Mouse (Mus musculus) liver, embryonic 15.5 days (tissue): ENCODE data around the gene Proser1. TPM values are rescaled to one million over a fixed set of nuclear protein-coding genes. Genes with fewer than 3 reads are reported as not detected.

ENCODE experiments used
- ATAC-seq: fragments of 200-750 bp; cut with Nextera tagmentation; 2 replicates; pipeline ENCODE4 v1.8.0; 2017; ENCODE audit warnings: moderate number of reproducible peaks, mild to moderate bottlenecking, moderate library complexity; ENCODE audit not compliant: insufficient read depth
- H3K27ac ChIP-seq: fragments of 300-500 bp; sonication (generic); replicated peaks from 2 replicates; pipeline ENCODE4 v1.5.1; 2015; ENCODE audit warnings: mild to moderate bottlenecking, inconsistent platforms
- H3K27me3 ChIP-seq: fragments of 300-500 bp; sonication (generic); 2 replicates; pipeline ENCODE4 v1.6.1; 2015; ENCODE audit warnings: mild to moderate bottlenecking, inconsistent platforms
- H3K36me3 ChIP-seq: fragments of 300-500 bp; sonication (generic); replicated peaks from 2 replicates; pipeline ENCODE4 v1.6.1; 2015; ENCODE audit warnings: moderate library complexity, mild to moderate bottlenecking, inconsistent platforms
- H3K4me1 ChIP-seq: fragments of 300-500 bp; sonication (generic); replicated peaks from 2 replicates; pipeline ENCODE4 v1.6.1; 2015; ENCODE audit warnings: inconsistent platforms
- H3K4me2 ChIP-seq: fragments of 300-500 bp; sonication (generic); 2 replicates; pipeline ENCODE4 v1.6.1; 2015; ENCODE audit warnings: moderate library complexity, mild to moderate bottlenecking, inconsistent platforms
- H3K4me3 ChIP-seq: fragments of 300-500 bp; sonication (generic); replicated peaks from 2 replicates; pipeline ENCODE4 v1.5.1; 2015; ENCODE audit warnings: mild to moderate bottlenecking, inconsistent platforms
- H3K9ac ChIP-seq: fragments of 300-500 bp; sonication (generic); 2 replicates; pipeline ENCODE4 v1.6.1; 2015; ENCODE audit warnings: moderate library complexity, mild to moderate bottlenecking, inconsistent platforms
- H3K9me3 ChIP-seq: fragments of 300-500 bp; sonication (generic); replicated peaks from 2 replicates; pipeline ENCODE4 v1.6.1; 2016; ENCODE audit warnings: inconsistent platforms
- whole genome bisulfite sequencing: fragments of 180-500 bp; shearing (Covaris S2); methylation state at CpG from one replicate; pipeline ENCODE4 v1.1.7; 2015; ENCODE audit warnings: mixed read lengths; ENCODE audit not compliant: insufficient replicate concordance; 5-methylcytosine and 5-hydroxymethylcytosine counted together
- polyA plus RNA-seq: library from polyadenylated mRNA; unstranded; fragments of >200 nt; fragmentation: Nextera tagmentation; extraction: Ambion mirVana; gene quantifications from 2 replicates; pipeline ENCODE4 v1.2.1, GENCODE M21; 2015

The Proser1 gene
- 3.4 and 3.5 TPM in 2 replicates for polyA plus RNA-seq

DNA sequence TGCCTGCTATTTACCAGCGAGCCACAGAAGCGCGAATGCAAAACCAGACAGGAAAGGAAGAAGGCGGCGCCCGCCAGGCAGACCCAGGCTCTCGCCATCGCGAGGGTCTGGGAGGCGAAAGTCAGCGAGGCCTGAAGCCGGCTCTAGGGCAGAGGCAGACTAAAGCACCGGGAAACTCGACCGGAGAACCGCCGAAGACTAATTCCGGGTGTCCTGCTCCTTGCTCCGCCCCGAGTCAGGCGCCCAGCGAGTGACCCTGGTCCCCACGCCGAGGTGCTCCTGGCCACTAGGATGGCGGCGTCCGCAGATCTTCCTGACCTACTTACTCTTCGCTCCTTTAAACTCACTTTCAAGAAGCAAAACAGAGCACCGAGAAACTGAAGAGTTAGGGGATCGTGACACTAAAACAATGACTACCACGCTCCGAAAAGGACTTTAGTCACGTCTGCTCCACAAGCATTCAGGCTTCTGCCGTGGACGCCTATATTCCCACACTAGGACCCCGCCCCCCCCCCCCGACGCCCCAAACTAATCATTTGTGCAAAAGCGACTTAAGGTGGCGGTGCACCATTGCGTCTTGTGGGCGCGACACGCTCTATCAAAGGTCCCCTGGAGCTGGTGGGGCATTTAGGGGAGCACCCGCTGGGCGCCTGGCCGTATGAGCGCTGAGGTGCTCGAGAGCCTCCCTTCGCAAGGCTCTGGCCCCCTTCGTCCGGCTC, at the start of gene Proser1, which contains the start of gene Nhlrc3:
TSS of gene Proser1 (plus strand) at position 621 of the 719 bp plus-strand sequence.
TSS of gene Nhlrc3 (minus strand) at position 287 of the 719 bp plus-strand sequence.
- Histone ChIP-seq H3K27me3 (no peaks in the 10 kb centered on the region), H3K4me3 (peak within 1 kb of the TSS; percentile 97), H3K36me3 (0 out of 2 replicates have a peak, but pooled peaks cover 12% of the 10 kb centered on the region), H3K9me3 (no peaks in the 10 kb centered on the region), H3K4me1 (peaks cover 32% of the 10 kb centered on the region), H3K27ac (peak within 1 kb of the TSS; percentile 83), H3K4me2 (peak within 1 kb of the TSS; percentile 79), H3K9ac (peak within 1 kb of the TSS; percentile 80)
- under 1% methylated on average over 52 of the region's 52 CpGs for WGBS
- peak; percentile 93 for ATAC-seq

DNA sequence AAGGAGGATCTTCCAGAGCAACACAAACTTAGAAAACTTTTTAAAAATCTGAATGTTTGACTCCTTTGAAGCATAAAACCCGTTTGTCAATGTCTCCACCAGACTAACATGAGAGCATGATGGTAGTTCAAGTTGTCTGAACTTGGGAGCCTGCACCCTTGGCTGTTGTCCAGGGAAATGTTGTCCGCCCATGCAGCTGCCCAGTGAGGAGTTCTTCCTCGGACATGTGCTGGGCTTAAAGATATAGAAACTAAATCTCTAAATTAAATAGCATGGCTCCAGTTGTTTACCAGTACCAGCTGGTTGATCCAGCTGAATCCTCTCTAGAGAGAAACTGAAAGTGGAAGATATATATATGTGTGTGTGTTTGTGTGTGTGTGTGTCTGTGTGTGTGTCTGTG, 49.5 kb upstream of the Proser1 start:
- H3K27me3 ChIP-seq = no peaks in the 10 kb centered on the region
- H3K27ac ChIP-seq = no peak overlapping the region
- H3K4me3 ChIP-seq = no peak overlapping the region
- H3K36me3 ChIP-seq = no peaks in the 10 kb centered on the region
- H3K4me2 ChIP-seq = no peak overlapping the region
- no peak overlapping the region for H3K9ac ChIP-seq
- H3K9me3 ChIP-seq = no peaks in the 10 kb centered on the region
- no peak for ATAC-seq
- no peaks in the 10 kb centered on the region for H3K4me1 ChIP-seq
- WGBS = 44% methylated on average over 3 of the region's 3 CpGs

DNA sequence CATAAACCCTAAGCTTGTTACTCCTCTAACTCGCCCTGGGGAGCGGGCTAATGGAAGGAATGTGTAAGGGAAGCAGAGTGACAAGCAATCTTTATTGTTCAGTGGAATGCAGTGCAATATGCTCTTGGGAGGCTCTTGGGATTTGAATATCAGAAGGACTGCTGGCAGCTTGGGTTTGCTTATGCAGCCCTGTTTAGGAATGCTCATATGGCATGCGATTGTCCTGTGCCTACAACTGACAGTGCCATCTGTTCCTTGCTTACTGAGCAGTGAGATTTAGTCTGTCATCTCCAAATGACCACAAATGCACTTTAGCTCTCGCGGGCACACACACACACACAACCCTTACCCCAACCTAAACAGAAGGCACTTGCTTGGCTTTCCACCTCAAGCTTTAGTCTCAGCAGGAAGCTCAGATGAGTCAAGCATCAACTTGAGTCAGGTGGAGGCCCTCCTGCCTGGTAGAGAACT, 47.4 kb upstream of the Proser1 start:
- 62% methylated on average over 5 of the region's 5 CpGs for WGBS
- no peak for ATAC-seq
- no peaks in the 10 kb centered on the region for H3K4me1 ChIP-seq
- H3K27me3 ChIP-seq = no peaks in the 10 kb centered on the region
- H3K4me2 ChIP-seq = no peak overlapping the region
- H3K36me3 ChIP-seq = no peaks in the 10 kb centered on the region
- no peak overlapping the region for H3K4me3 ChIP-seq
- H3K9ac ChIP-seq = no peak overlapping the region
- H3K9me3 ChIP-seq = no peaks in the 10 kb centered on the region
- no peak overlapping the region for H3K27ac ChIP-seq

DNA sequence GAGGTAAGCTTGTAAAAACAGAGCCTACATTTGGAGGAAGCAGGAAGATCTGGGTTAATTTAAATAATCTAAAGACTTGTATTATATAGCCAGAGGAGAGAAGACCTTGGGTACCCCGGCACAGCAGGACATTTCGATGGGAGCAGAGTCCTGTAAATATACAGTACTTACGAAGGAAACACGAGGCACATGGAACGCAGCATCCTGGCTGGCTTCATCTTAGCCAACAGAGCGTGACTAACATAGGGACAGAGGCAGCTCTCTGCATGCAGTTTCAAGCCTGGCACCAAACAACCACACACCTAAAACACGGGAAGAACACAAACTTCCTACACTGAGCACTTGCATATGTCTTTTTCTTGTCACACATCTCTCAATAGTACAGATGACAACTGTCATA, 45.8 kb upstream of the Proser1 start:
- Histone ChIP-seq H3K27ac (no peak overlapping the region), H3K4me2 (no peak overlapping the region), H3K4me1 (no peaks in the 10 kb centered on the region), H3K9me3 (no peaks in the 10 kb centered on the region), H3K9ac (no peak overlapping the region), H3K36me3 (no peaks in the 10 kb centered on the region), H3K4me3 (no peak overlapping the region), H3K27me3 (no peaks in the 10 kb centered on the region)
- 64% methylated on average over 7 of the region's 7 CpGs for WGBS
- ATAC-seq = no peak

DNA sequence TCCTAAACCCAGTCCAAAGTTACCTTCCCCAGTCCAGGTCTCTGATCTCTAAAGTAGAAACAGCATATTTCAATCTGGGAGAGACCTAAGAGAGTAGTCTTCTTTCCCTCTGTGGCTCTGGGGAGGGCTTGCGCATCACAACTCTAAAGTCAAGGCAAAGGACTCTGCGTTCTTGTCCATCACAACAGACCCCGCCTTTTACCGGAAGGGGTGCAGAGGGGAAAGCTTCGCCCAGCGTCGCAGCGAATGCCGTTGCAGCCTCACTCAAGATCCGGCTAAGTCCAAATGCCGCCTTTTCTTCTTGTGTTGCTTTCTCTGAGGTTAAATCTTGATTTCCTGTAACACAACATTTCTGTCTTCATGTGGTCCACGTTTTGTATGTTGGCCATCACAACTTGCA, 41.8 kb upstream of the Proser1 start:
- Histone ChIP-seq H3K27ac (no peak overlapping the region), H3K4me1 (no peaks in the 10 kb centered on the region), H3K27me3 (no peaks in the 10 kb centered on the region), H3K9me3 (no peaks in the 10 kb centered on the region), H3K9ac (no peak overlapping the region), H3K4me3 (no peak overlapping the region), H3K36me3 (no peaks in the 10 kb centered on the region), H3K4me2 (no peak overlapping the region)
- no peak for ATAC-seq
- 79% methylated on average over 12 of the region's 12 CpGs for WGBS

DNA sequence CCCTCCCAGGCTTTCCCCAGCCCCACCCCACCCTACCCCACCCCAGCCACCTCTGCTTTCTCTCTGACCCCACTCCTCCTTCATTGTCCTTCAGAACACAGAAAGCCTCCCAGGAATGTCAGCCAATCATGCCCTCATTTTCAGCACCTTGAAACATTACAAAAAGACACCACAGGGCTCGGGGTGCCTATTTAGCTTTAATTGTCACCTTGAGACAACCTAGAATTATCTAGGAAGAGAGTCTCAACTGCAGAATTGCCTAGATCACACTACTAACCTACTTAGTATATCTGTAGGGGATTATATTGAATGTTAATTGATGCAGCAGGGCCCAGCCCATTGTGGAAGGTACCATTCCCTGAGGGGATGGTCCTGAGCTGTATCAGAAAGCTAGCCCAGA, 40.8 kb upstream of the Proser1 start:
- H3K9me3 ChIP-seq = no peaks in the 10 kb centered on the region
- no peaks in the 10 kb centered on the region for H3K36me3 ChIP-seq
- H3K4me1 ChIP-seq = no peaks in the 10 kb centered on the region
- no peak overlapping the region for H3K4me2 ChIP-seq
- no peak for ATAC-seq
- whole genome bisulfite sequencing = 39% methylated on average over 1 of the region's 1 CpGs
- no peak overlapping the region for H3K9ac ChIP-seq
- H3K27me3 ChIP-seq = no peaks in the 10 kb centered on the region
- no peak overlapping the region for H3K4me3 ChIP-seq
- no peak overlapping the region for H3K27ac ChIP-seq

DNA sequence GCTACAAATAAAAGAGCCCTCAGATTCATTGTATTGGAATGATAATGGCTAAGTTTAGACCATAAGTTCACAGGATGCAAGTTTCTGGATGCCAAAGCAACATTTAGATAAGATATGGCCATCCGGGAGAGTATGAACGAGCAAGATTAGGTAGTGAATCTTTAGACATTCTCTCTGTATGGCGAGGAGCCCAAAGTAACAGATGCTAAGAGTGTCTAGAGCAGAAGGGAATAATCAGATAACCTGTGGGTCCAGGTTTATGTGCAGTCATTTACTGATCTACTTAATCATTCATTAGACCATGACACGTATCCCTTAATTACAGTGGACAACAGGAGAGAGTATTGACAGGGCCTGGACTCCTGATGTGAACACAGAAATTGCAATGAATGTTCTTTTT, 39.9 kb upstream of the Proser1 start:
- 60% methylated on average over 4 of the region's 4 CpGs for WGBS
- Histone ChIP-seq H3K27me3 (no peaks in the 10 kb centered on the region), H3K4me2 (no peak overlapping the region), H3K4me3 (no peak overlapping the region), H3K36me3 (no peaks in the 10 kb centered on the region), H3K27ac (no peak overlapping the region), H3K4me1 (no peaks in the 10 kb centered on the region), H3K9ac (no peak overlapping the region), H3K9me3 (no peaks in the 10 kb centered on the region)
- ATAC-seq = no peak

DNA sequence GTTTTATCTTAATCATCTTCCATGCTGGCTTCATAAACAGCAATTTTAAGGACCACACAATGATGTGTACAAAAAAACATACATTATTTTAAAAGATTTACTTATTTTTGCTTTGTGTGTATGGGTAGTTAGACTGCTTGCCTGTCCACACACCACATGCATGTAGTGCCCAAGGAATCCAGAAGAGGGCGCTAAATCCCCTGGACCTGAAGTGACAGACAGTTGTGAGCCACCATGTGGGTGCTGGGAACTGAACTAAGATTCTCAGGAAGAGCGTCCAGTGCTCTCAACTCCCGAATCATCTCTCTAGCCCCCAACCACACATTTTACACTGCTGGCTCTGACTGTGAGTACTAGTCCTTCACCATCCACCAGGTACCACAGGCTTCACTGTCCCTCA, 28.9 kb upstream of the Proser1 start:
- WGBS = 57% methylated on average over 3 of the region's 3 CpGs
- Histone ChIP-seq H3K27me3 (no peaks in the 10 kb centered on the region), H3K4me3 (no peak overlapping the region), H3K9ac (no peak overlapping the region), H3K27ac (no peak overlapping the region), H3K9me3 (no peaks in the 10 kb centered on the region), H3K36me3 (no peaks in the 10 kb centered on the region), H3K4me2 (no peak overlapping the region), H3K4me1 (no peaks in the 10 kb centered on the region)
- ATAC-seq = no peak

DNA sequence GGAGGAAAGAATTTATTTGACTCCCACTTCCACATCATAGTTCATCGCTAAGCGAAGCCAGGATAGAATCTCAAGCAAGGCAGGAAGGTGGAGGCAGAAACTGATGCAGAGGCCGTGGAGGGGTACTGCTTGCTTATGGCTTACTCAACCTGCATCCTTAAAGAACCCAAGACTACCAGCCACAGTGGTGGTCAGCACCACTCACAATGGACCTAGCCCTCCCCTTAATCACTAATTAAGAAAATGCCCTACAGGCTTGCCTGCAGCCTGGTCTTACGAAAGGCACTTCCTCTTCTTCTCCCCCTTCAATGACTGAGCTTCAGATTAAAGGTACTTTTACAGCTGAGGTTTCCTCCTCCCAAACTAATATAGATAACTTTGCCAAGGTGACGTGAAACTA, 26.9 kb upstream of the Proser1 start:
- no peaks in the 10 kb centered on the region for H3K9me3 ChIP-seq

DNA sequence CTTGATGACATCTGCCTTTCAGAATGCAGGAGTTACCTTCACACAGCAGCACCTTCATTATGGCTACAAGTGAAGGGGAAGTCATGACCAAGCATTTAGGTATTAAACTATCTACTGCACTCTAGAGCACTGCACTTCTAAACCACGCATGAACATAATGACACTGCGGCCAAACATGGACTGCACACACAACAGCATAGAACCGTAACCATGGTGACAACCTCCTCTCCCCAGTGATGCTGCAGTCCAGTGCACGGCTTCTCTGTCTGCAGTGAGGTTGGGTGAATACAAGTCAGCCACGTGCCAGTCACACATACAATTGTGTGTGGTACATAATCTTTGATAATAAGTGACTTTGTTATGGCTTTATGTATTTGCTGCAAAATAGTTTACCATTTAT, 17.9 kb upstream of the Proser1 start:
- Histone ChIP-seq H3K4me2 (no peak overlapping the region), H3K9ac (no peak overlapping the region), H3K27ac (no peak overlapping the region), H3K36me3 (0 out of 2 replicates have a peak, but pooled peaks cover 2% of the 10 kb centered on the region), H3K27me3 (no peaks in the 10 kb centered on the region), H3K4me3 (no peak overlapping the region), H3K9me3 (no peaks in the 10 kb centered on the region), H3K4me1 (no peaks in the 10 kb centered on the region)
- no peak for ATAC-seq
- 76% methylated on average over 5 of the region's 5 CpGs for WGBS

More for the DNA sequence above, 26.9 kb upstream of the Proser1 start:
- H3K4me1 ChIP-seq = no peaks in the 10 kb centered on the region
- no peak overlapping the region for H3K4me2 ChIP-seq
- H3K27ac ChIP-seq = no peak overlapping the region
- H3K36me3 ChIP-seq = no peaks in the 10 kb centered on the region
- no peak overlapping the region for H3K9ac ChIP-seq
- no peak overlapping the region for H3K4me3 ChIP-seq
- H3K27me3 ChIP-seq = no peaks in the 10 kb centered on the region
- ATAC-seq = no peak
- 37% methylated on average over 5 of the region's 5 CpGs for WGBS

DNA sequence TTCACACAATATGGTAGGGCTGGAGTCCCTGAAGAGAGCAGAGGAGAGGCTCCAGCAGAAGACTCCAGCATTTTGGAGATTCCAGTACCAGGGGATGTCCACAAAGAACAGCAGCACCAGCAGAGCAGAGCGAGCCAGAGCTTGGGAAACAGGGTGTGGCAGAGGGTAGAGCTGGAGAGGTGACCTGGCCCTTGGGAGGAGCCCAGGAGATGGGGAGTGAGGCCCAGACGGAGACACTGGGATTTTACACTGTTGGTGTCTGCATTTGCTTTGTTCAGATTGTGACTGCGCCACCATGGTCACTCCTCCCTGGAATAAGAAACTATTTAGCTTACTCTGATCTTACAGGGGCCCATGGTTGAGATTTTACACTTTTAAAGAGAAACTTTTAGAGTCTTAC, 16.7 kb upstream of the Proser1 start:
- WGBS = 76% methylated on average over 3 of the region's 3 CpGs
- ATAC-seq = no peak
- no peak overlapping the region for H3K4me2 ChIP-seq

DNA sequence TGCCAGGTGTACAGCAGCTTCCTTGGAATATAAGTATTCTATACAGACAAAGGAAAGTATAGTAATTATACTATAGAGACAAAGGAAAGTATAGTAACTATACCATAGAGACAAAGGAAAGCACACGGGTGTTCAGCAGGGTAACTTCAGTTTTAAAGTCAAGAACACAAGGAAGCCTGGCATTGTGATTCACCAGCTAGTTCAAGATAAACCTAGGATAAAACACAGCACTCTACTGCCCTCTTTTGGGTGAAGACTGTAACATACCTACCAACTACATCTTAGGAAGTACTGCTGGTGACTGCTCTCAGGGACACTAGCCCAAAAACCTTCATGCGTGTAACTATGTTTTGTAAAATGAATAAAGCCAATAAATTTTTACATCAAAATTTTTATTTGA, 15.3 kb upstream of the Proser1 start:
- H3K9ac ChIP-seq = no peak overlapping the region
- peaks cover 26% of the 10 kb centered on the region for H3K36me3 ChIP-seq
- H3K4me2 ChIP-seq = no peak overlapping the region
- no peak overlapping the region for H3K27ac ChIP-seq
- no peaks in the 10 kb centered on the region for H3K27me3 ChIP-seq
- no peak for ATAC-seq
- no peaks in the 10 kb centered on the region for H3K9me3 ChIP-seq
- H3K4me1 ChIP-seq = no peaks in the 10 kb centered on the region
- H3K4me3 ChIP-seq = no peak overlapping the region
- 22% methylated on average over 2 of the region's 2 CpGs for WGBS

More for the DNA sequence above, 16.7 kb upstream of the Proser1 start:
- H3K9me3 ChIP-seq = no peaks in the 10 kb centered on the region
- H3K4me3 ChIP-seq = no peak overlapping the region
- no peak overlapping the region for H3K9ac ChIP-seq
- H3K4me1 ChIP-seq = no peaks in the 10 kb centered on the region
- no peak overlapping the region for H3K27ac ChIP-seq
- peaks cover 12% of the 10 kb centered on the region for H3K36me3 ChIP-seq
- H3K27me3 ChIP-seq = no peaks in the 10 kb centered on the region
